Mouse (Mus musculus): ENCODE results near the gene Wnt8b. TPM values are rescaled to one million over a fixed set of nuclear protein-coding genes. Genes with fewer than 3 reads are reported as not detected.

Wnt8b gene
- polyA plus RNA-seq, 3 experiments from 2014 or later, result not detected

Other genes starting within 250 kb of the Wnt8b start
- gene Scd2, start 199.8 kb upstream of the Wnt8b start, polyA plus RNA-seq (2017; shearing (Covaris generic)), result 10 to 100 TPM; 24.8 to 27.3 (median 25.3) TPM
- under 1 TPM; 0.29 to 0.81 (median 0.55) TPM for gene Scd4, start 160.4 kb upstream of the Wnt8b start, polyA plus RNA-seq (2017; shearing (Covaris generic))
- gene Scd1, start 85.6 kb upstream of the Wnt8b start, polyA plus RNA-seq (2017; shearing (Covaris generic)), result 1 to 10 TPM in 2 of 3 experiments, not detected in 1; 1.2 to 1.4 TPM
- 1 to 10 TPM in 2 of 3 experiments, under 1 TPM in 1; 0.65 to 5.5 (median 1.9) TPM for gene Sec31b, start 52.4 kb downstream of the Wnt8b start, polyA plus RNA-seq (2017; shearing (Covaris generic))
- gene Gm20538, start 59.4 kb downstream of the Wnt8b start, polyA plus RNA-seq (2017; shearing (Covaris generic)), result not detected
- gene Ndufb8, start 62.0 kb downstream of the Wnt8b start, polyA plus RNA-seq (2017; shearing (Covaris generic)), result 100 to 1,000 TPM; 232 to 355 (median 274) TPM
- gene Hif1an, start 69.4 kb downstream of the Wnt8b start, polyA plus RNA-seq (2017; shearing (Covaris generic)), result 10 to 100 TPM; 22.7 to 27.5 (median 26.2) TPM

All from inflammation-experienced regulatory T-cells, adult 6 months (primary cell).